Mouse (Mus musculus): ENCODE results near the gene Gosr2.

DNA sequence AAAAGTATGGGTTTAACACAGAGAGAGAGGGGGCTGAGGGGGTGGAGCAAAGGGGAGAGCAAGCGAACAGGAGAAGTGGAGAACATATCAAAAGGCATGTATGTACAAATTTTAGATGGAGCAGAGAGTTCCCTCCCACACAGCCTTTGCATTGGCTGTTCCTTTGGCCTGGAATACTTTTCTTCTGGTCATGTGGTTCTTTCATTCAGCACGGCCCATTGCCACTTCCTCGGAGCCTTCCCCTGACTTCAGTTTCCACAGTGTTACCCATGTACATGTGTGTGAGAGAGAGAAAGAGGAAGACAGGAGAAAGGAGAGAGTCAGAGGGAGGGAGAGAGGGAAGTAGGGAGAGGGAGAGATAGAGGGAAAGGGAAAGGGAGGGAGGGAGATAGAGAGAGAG is 62.2 kb downstream of the Gosr2 start:
- no peak for TF ChIP-seq CTCF (IDR thresholded peaks at IDR 0.05; ENCODE audit: low read depth)
- TF ChIP-seq EP300 (optimal IDR thresholded peaks at IDR 0.05), result no peak

Data from stomach, postnatal 0 days (tissue).